Mouse (Mus musculus) lung, embryonic 16.5 days (tissue): ENCODE results near the gene Ms4a14. TPM values are rescaled to one million over a fixed set of nuclear protein-coding genes. Genes with fewer than 3 reads are reported as not detected.

ENCODE experiments used
- ATAC-seq: fragments of 200-750 bp; cut with Nextera tagmentation; 2 replicates; pipeline ENCODE4 v1.8.0; 2017; ENCODE audit warnings: low read depth, mild to moderate bottlenecking, moderate library complexity
- H3K27ac ChIP-seq: fragments of 300-500 bp; sonication (generic); 2 replicates; pipeline ENCODE4 v1.5.1; 2014; ENCODE audit warnings: mild to moderate bottlenecking, control low read depth, low read length
- H3K27me3 ChIP-seq: fragments of 300-500 bp; sonication (generic); 2 replicates; pipeline ENCODE4 v1.6.1; 2014; ENCODE audit warnings: low read depth, low read length, mixed read lengths; ENCODE audit not compliant: control insufficient read depth, insufficient read depth
- H3K36me3 ChIP-seq: fragments of 300-500 bp; sonication (generic); 2 replicates; pipeline ENCODE4 v1.6.1; 2014; ENCODE audit warnings: low read length; ENCODE audit not compliant: control insufficient read depth, insufficient read depth
- H3K4me1 ChIP-seq: fragments of 300-500 bp; sonication (generic); replicated peaks from 2 replicates; pipeline ENCODE4 v1.6.1; 2014; ENCODE audit warnings: low read length, mixed read lengths; ENCODE audit not compliant: control insufficient read depth, insufficient read depth
- H3K4me2 ChIP-seq: fragments of 300-500 bp; sonication (generic); 2 replicates; pipeline ENCODE4 v1.6.1; 2014; ENCODE audit warnings: low read depth, low read length, control low read depth
- H3K4me3 ChIP-seq: fragments of 300-500 bp; sonication (generic); 2 replicates; pipeline ENCODE4 v1.5.1; 2014; ENCODE audit warnings: mild to moderate bottlenecking, low read length, control low read depth
- H3K9ac ChIP-seq: fragments of 300-500 bp; sonication (generic); 2 replicates; pipeline ENCODE4 v1.6.1; 2014; ENCODE audit warnings: low read length, control low read depth
- H3K9me3 ChIP-seq: fragments of 300-500 bp; sonication (generic); 2 replicates; pipeline ENCODE4 v1.6.1; 2016; ENCODE audit warnings: low read length; ENCODE audit not compliant: control insufficient read depth
- WGBS: fragments of 180-500 bp; shearing (Covaris S2); extraction: QIAGEN DNeasy Blood & Tissue Kit; methylation state at CpG from one replicate; pipeline ENCODE4 v1.1.7; 2014; 5-methylcytosine and 5-hydroxymethylcytosine counted together
- polyA plus RNA-seq: library from polyadenylated mRNA; unstranded; fragments of >200 nt; fragmentation: Nextera tagmentation; extraction: Ambion mirVana; gene quantifications from 2 replicates; pipeline ENCODE4 v1.2.1, GENCODE M21; 2015

The Ms4a14 gene
- 0.09 TPM in 1 of 2 replicates, not detected in the other for polyA plus RNA-seq

GRCm38 (mm10) chr19:11314354-11314753, at the start of gene Ms4a14:
TSS of gene Ms4a14 (minus strand) at chr19:11314454.
- Histone ChIP-seq H3K9ac (no peak within 1 kb of the TSS), H3K4me1 (no peaks in the 10 kb centered on the region), H3K27ac (no peak within 1 kb of the TSS), H3K4me3 (no peak within 1 kb of the TSS), H3K4me2 (no peak within 1 kb of the TSS), H3K27me3 (no peaks in the 10 kb centered on the region), H3K36me3 (no peaks in the 10 kb centered on the region), H3K9me3 (no peaks in the 10 kb centered on the region)
- 61% methylated on average over 1 of the region's 1 CpGs for WGBS
- no peak for ATAC-seq

GRCm38 (mm10) chr19:11362002-11362401, 47.7 kb upstream of the Ms4a14 start:
- Histone ChIP-seq H3K9ac (no peak overlapping the region), H3K4me2 (no peak overlapping the region), H3K9me3 (no peaks in the 10 kb centered on the region), H3K27me3 (no peaks in the 10 kb centered on the region), H3K36me3 (no peaks in the 10 kb centered on the region), H3K27ac (no peak overlapping the region), H3K4me1 (no peaks in the 10 kb centered on the region), H3K4me3 (no peak overlapping the region)
- ATAC-seq = no peak

- Histone ChIP-seq H3K27me3 (no peaks in the 10 kb centered on the region), H3K9ac (no peak overlapping the region), H3K4me2 (no peak overlapping the region), H3K36me3 (no peaks in the 10 kb centered on the region), H3K4me3 (no peak overlapping the region), H3K27ac (no peak overlapping the region), H3K4me1 (no peaks in the 10 kb centered on the region), H3K9me3 (no peaks in the 10 kb centered on the region)
- WGBS = 43% methylated on average over 3 of the region's 3 CpGs
- ATAC-seq = no peak
These were observed 45.9 kb upstream of the Ms4a14 start for GRCm38 (mm10) chr19:11360106-11360505.

GRCm38 (mm10) chr19:11355730-11356129, 41.5 kb upstream of the Ms4a14 start:
- H3K9me3 ChIP-seq = no peaks in the 10 kb centered on the region
- H3K36me3 ChIP-seq = no peaks in the 10 kb centered on the region
- no peak overlapping the region for H3K27ac ChIP-seq
- WGBS = 66% methylated on average over 7 of the region's 7 CpGs
- H3K4me1 ChIP-seq = no peaks in the 10 kb centered on the region
- no peaks in the 10 kb centered on the region for H3K27me3 ChIP-seq
- H3K4me2 ChIP-seq = no peak overlapping the region
- no peak for ATAC-seq
- no peak overlapping the region for H3K9ac ChIP-seq
- no peak overlapping the region for H3K4me3 ChIP-seq

- Histone ChIP-seq H3K4me1 (no peaks in the 10 kb centered on the region), H3K27me3 (no peaks in the 10 kb centered on the region), H3K27ac (no peak overlapping the region), H3K4me3 (no peak overlapping the region), H3K4me2 (no peak overlapping the region), H3K9me3 (no peaks in the 10 kb centered on the region), H3K9ac (no peak overlapping the region), H3K36me3 (no peaks in the 10 kb centered on the region)
- ATAC-seq = no peak
- WGBS = 31% methylated on average over 3 of the region's 3 CpGs
These were observed 37.6 kb upstream of the Ms4a14 start for GRCm38 (mm10) chr19:11351878-11352277.

GRCm38 (mm10) chr19:11349698-11350481, 35.6 kb upstream of the Ms4a14 start:
- Histone ChIP-seq H3K4me3 (no peak overlapping the region), H3K9me3 (no peaks in the 10 kb centered on the region), H3K4me1 (no peaks in the 10 kb centered on the region), H3K36me3 (no peaks in the 10 kb centered on the region), H3K27me3 (no peaks in the 10 kb centered on the region), H3K4me2 (no peak overlapping the region), H3K27ac (no peak overlapping the region), H3K9ac (no peak overlapping the region)
- ATAC-seq = no peak
- WGBS = 53% methylated on average over 7 of the region's 7 CpGs

GRCm38 (mm10) chr19:11343992-11344391, 29.7 kb upstream of the Ms4a14 start:
- ATAC-seq = no peak

GRCm38 (mm10) chr19:11343147-11343546, 28.9 kb upstream of the Ms4a14 start:
- no peak overlapping the region for H3K4me3 ChIP-seq
- no peak for ATAC-seq
- no peaks in the 10 kb centered on the region for H3K27me3 ChIP-seq
- H3K9ac ChIP-seq = no peak overlapping the region
- H3K4me1 ChIP-seq = no peaks in the 10 kb centered on the region
- H3K36me3 ChIP-seq = no peaks in the 10 kb centered on the region
- H3K27ac ChIP-seq = no peak overlapping the region
- H3K9me3 ChIP-seq = no peaks in the 10 kb centered on the region
- H3K4me2 ChIP-seq = no peak overlapping the region

More at GRCm38 (mm10) chr19:11343992-11344391, 29.7 kb upstream of the Ms4a14 start:
- H3K4me3 ChIP-seq = no peak overlapping the region
- H3K36me3 ChIP-seq = no peaks in the 10 kb centered on the region
- H3K27me3 ChIP-seq = no peaks in the 10 kb centered on the region
- H3K9ac ChIP-seq = no peak overlapping the region
- H3K4me2 ChIP-seq = no peak overlapping the region
- no peaks in the 10 kb centered on the region for H3K4me1 ChIP-seq
- H3K9me3 ChIP-seq = no peaks in the 10 kb centered on the region
- H3K27ac ChIP-seq = no peak overlapping the region

- no peak within 1 kb of the TSS for H3K4me2 ChIP-seq
- H3K9ac ChIP-seq = no peak within 1 kb of the TSS
- no peaks in the 10 kb centered on the region for H3K36me3 ChIP-seq
- H3K27ac ChIP-seq = no peak within 1 kb of the TSS
- H3K27me3 ChIP-seq = no peaks in the 10 kb centered on the region
- no peak for ATAC-seq
- 72% methylated on average over 6 of the region's 6 CpGs for WGBS
- H3K4me1 ChIP-seq = no peaks in the 10 kb centered on the region
- H3K4me3 ChIP-seq = no peak within 1 kb of the TSS
- H3K9me3 ChIP-seq = no peaks in the 10 kb centered on the region
These were observed 21.7 kb upstream of the Ms4a14 start, which contains the start of gene Ms4a7 for GRCm38 (mm10) chr19:11335932-11336331. TSS of gene Ms4a7 (minus strand) at chr19:11336146.
